Mouse (Mus musculus) embryonic facial prominence, embryonic 10.5 days (tissue): ENCODE results near the gene Sltm. TPM values are rescaled to one million over a fixed set of nuclear protein-coding genes. Genes with fewer than 3 reads are reported as not detected.
A peak's percentile ranks its signal among the peaks of the same experiment; 100 is the strongest.

Experiments
- DNase-seq: peaks from one replicate; pipeline ENCODE4 v3.0.0-alpha.2; 2017; ENCODE audit warnings: low spot score
- H3K27ac ChIP-seq: fragments of 300-500 bp; sonication (generic); replicated peaks from 2 replicates; pipeline ENCODE4 v1.5.1; 2016; ENCODE audit warnings: mild to moderate bottlenecking
- H3K27me3 ChIP-seq: fragments of 300-500 bp; sonication (generic); replicated peaks from 2 replicates; pipeline ENCODE4 v1.6.1; 2016; ENCODE audit warnings: low read depth, mild to moderate bottlenecking; ENCODE audit not compliant: poor library complexity, severe bottlenecking
- H3K36me3 ChIP-seq: fragments of 300-500 bp; sonication (generic); replicated peaks from 2 replicates; pipeline ENCODE4 v1.6.1; 2016; ENCODE audit warnings: mild to moderate bottlenecking, moderate library complexity
- H3K4me1 ChIP-seq: fragments of 300-500 bp; sonication (generic); 2 replicates; pipeline ENCODE4 v1.6.1; 2016
- H3K4me3 ChIP-seq: fragments of 300-500 bp; sonication (generic); 2 replicates; pipeline ENCODE4 v1.5.1; 2016; ENCODE audit warnings: mild to moderate bottlenecking, moderate library complexity
- H3K9me3 ChIP-seq: fragments of 300-500 bp; sonication (generic); 2 replicates; pipeline ENCODE4 v1.6.1; 2016; ENCODE audit warnings: mild to moderate bottlenecking
- WGBS: fragments of 180-500 bp; shearing (Covaris S2); methylation state at CpG from one replicate; pipeline ENCODE4 v1.1.7; 2016; 5-methylcytosine and 5-hydroxymethylcytosine counted together
- polyA plus RNA-seq: library from polyadenylated mRNA; unstranded; fragments of >200 nt; fragmentation: Nextera tagmentation; extraction: Ambion mirVana; gene quantifications from 2 replicates; pipeline ENCODE4 v1.2.1, GENCODE M21; 2016

The Sltm gene
- polyA plus RNA-seq, 1 experiment from 2014 or later, result 71.6 TPM

DNA sequence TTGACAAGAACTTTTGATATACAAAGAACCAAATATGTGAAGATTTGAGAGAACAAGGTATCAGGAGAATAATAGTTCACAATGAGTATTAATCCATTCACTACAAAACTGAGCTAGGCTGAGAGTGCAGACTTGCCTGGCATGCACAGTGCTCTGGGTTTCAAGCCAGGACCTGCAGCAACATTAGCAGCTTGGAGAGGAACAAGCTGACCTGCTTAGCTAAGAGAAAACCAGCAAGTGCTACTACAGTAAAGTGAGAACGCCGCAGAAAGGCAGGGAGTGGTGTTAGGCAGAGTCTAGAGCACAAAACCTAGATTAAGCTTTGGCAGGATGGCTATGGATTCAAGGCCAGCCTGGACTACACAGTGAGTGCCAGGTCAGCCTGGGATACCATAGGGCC, 87.2 kb downstream of the Sltm start:
- H3K27me3 ChIP-seq, result no peaks in the 10 kb centered on the region
- H3K4me3 ChIP-seq, result no peak overlapping the region
- no peaks in the 10 kb centered on the region for H3K4me1 ChIP-seq
- WGBS, result 84% methylated on average over 2 of the region's 2 CpGs
- peak; percentile 10 for DNase-seq
- H3K36me3 ChIP-seq, result no peaks in the 10 kb centered on the region
- H3K9me3 ChIP-seq, result no peaks in the 10 kb centered on the region
- H3K27ac ChIP-seq, result no peak overlapping the region

DNA sequence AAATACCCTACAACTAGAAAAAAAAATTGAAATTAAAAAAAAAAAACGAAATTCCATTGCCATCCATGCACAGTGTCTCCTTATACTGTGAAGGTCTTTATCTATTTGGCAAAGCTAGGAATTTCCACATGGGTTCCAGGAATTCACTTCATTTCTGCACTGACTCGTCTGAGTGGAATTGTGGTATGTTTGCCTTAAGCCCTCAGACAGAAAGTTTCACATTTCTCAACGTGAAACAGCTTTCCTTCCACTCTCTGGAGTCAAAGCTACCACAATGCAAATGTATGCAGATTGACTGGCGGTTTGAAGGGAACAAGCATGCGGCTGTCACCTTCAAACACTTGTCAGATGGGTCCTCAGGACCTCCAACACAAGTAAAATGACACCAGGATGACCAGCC, 89.1 kb downstream of the Sltm start:
- H3K9me3 ChIP-seq, result no peaks in the 10 kb centered on the region
- no peak overlapping the region for H3K27ac ChIP-seq
- WGBS, result 29% methylated on average over 5 of the region's 5 CpGs
- H3K27me3 ChIP-seq, result no peaks in the 10 kb centered on the region
- no peaks in the 10 kb centered on the region for H3K36me3 ChIP-seq
- no peak overlapping the region for H3K4me3 ChIP-seq
- DNase-seq, result no peak
- H3K4me1 ChIP-seq, result no peaks in the 10 kb centered on the region

DNA sequence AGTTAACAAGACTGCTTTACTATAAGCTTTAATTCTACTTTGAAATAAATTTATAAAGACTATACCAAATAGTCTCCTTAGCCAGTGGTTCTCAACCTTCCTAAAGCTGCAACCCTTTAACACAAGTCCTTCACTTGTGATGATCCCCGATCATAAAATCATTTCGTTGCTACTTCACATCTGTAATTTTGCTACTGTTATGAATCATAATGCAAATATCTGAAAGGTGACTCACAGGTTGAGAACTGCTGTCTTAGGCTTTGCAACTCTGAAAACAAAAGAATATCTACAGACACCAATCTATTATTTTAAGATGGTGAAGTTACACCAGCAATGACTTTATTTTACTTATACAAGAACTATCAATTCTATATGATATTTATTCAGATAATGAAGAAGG, 94.2 kb downstream of the Sltm start:
- DNase-seq, result no peak
- Histone ChIP-seq H3K4me3 (no peak overlapping the region), H3K27me3 (no peaks in the 10 kb centered on the region), H3K27ac (no peak overlapping the region), H3K9me3 (no peaks in the 10 kb centered on the region), H3K4me1 (no peaks in the 10 kb centered on the region), H3K36me3 (no peaks in the 10 kb centered on the region)
- 83% methylated on average over 2 of the region's 2 CpGs for WGBS

Other genes starting within 250 kb of the Sltm start
- gene Ccnb2, start 121.2 kb upstream of the Sltm start, polyA plus RNA-seq, result 215 and 225 TPM in 2 replicates
- gene Rnf111, start 39.0 kb upstream of the Sltm start, polyA plus RNA-seq, result 30.3 and 31.8 TPM in 2 replicates
- 0.13 and 0.17 TPM in 2 replicates for gene Gm10642, start 113.5 kb downstream of the Sltm start, polyA plus RNA-seq
- 3.3 and 4.0 TPM in 2 replicates for gene Mindy2, start 114.4 kb downstream of the Sltm start, polyA plus RNA-seq
- 62.3 TPM in 2 replicates for gene Adam10, start 136.2 kb downstream of the Sltm start, polyA plus RNA-seq